Mouse (Mus musculus) G1E (cell line): ENCODE measurements around the gene Utp11. TPM values are rescaled to one million over a fixed set of nuclear protein-coding genes. Genes with fewer than 3 reads are reported as not detected.
"Not testable (repeated sequence)": the region's sequence is repeated elsewhere in the genome, so short reads cannot be mapped to it uniquely, and the experiment has no call there.

Experiments used
- ATAC-seq: 2 replicates; pipeline ENCODE4 v1.8.0; 2016; ENCODE audit warnings: mild to moderate bottlenecking; ENCODE audit not compliant: insufficient number of reproducible peaks, poor library complexity, low FRiP score, severe bottlenecking; ENCODE audit errors: extremely low read depth
- DNase-seq: peaks from one replicate; pipeline ENCODE4 v3.0.0; 2012; ENCODE audit warnings: low spot score
- H3K27me3 ChIP-seq: 2 replicates; pipeline ENCODE4 v1.6.1; 2012; ENCODE audit warnings: mild to moderate bottlenecking, low read length, inconsistent platforms; ENCODE audit not compliant: insufficient read depth
- H3K36me3 ChIP-seq: replicated peaks from 2 replicates; pipeline ENCODE3; 2012; ENCODE audit warnings: mild to moderate bottlenecking, inconsistent platforms
- H3K4me1 ChIP-seq: 2 replicates; pipeline ENCODE4 v1.6.1; 2012; ENCODE audit warnings: low read depth, low read length, inconsistent platforms, mixed read lengths; ENCODE audit not compliant: insufficient read depth
- H3K4me3 ChIP-seq: 2 replicates; pipeline ENCODE4 v1.5.1; 2012; ENCODE audit warnings: low read depth, mild to moderate bottlenecking, inconsistent platforms, low read length, moderate library complexity, mixed read lengths
- H3K9me3 ChIP-seq: replicated peaks from 2 replicates; pipeline ENCODE4 v1.6.1; 2012; ENCODE audit warnings: inconsistent platforms
- CTCF ChIP-seq: IDR thresholded peaks from 2 replicates; pipeline ENCODE4 v1.5.1; 2012; ENCODE audit warnings: low read depth, low read length, inconsistent platforms, mixed read lengths
- GATA1 ChIP-seq: IDR thresholded peaks from 2 replicates; pipeline ENCODE4 v1.6.1; 2012; ENCODE audit warnings: borderline replicate concordance, low read length, inconsistent platforms, mixed read lengths
- GATA2 ChIP-seq: IDR thresholded peaks from 2 replicates; pipeline ENCODE4 v1.6.1; 2012; ENCODE audit warnings: low read depth, low read length, inconsistent platforms, borderline replicate concordance
- POLR2AphosphoS5 ChIP-seq: IDR thresholded peaks from 2 replicates; pipeline ENCODE4 v1.6.1; 2012; ENCODE audit warnings: low read depth, low read length, inconsistent platforms; ENCODE audit not compliant: insufficient replicate concordance
- TAL1 ChIP-seq: conservative IDR thresholded peaks from 2 replicates; pipeline ENCODE4 v1.6.1; 2012; ENCODE audit warnings: low read depth, low read length, inconsistent platforms, mixed read lengths
- polyA plus RNA-seq: library from polyadenylated mRNA; stranded (reverse); fragments of >175 nt; gene quantifications from 2 replicates; pipeline ENCODE4 v1.2.3, GENCODE M21; 2012
- total RNA-seq, 2 experiments: library from RNA; stranded (forward) in 1 of 2; stranded (reverse) in 1 of 2; fragments of 200-1000 nt in 1 of 2; fragments of >200 nt in 1 of 2; fragmentation: Nextera tagmentation in 1 of 2; gene quantifications; 2 replicates each; pipeline ENCODE4 v1.2.3; 2014 to 2017

Gene Utp11
- total and polyA plus RNA-seq, 3 experiments = 16.7 to 94.3 (median 80.4) TPM

GRCm38 (mm10) chr4:124737486-124737885 lies 44.1 kb upstream of the Utp11 start:
- Histone ChIP-seq H3K9me3 (no peaks in the 10 kb centered on the region), H3K4me1 (peaks cover 29% of the 10 kb centered on the region), H3K27me3 (0 out of 2 replicates have a peak, but pooled peaks cover 3% of the 10 kb centered on the region), H3K4me3 (no peak overlapping the region), H3K36me3 (peaks cover 14% of the 10 kb centered on the region)
- ATAC-seq (no peak), DNase-seq (no peak)
- TF ChIP-seq TAL1 = no peak
- no peak for TF ChIP-seq POLR2AphosphoS5
- TF ChIP-seq CTCF = no peak
- TF ChIP-seq GATA2 = no peak
- TF ChIP-seq GATA1 = no peak

GRCm38 (mm10) chr4:124736952-124737351 lies 43.6 kb upstream of the Utp11 start:
- TF ChIP-seq GATA1 (no peak), TAL1 (no peak), CTCF (no peak)
- peaks cover 18% of the 10 kb centered on the region for H3K36me3 ChIP-seq
- DNase-seq (no peak), ATAC-seq (no peak)
- H3K27me3 ChIP-seq = 0 out of 2 replicates have a peak, but pooled peaks cover 3% of the 10 kb centered on the region
- H3K4me3 ChIP-seq = no peak overlapping the region
- peaks cover 24% of the 10 kb centered on the region for H3K4me1 ChIP-seq
- H3K9me3 ChIP-seq = no peaks in the 10 kb centered on the region

GRCm38 (mm10) chr4:124726121-124726520 lies 32.7 kb upstream of the Utp11 start:
- no peaks in the 10 kb centered on the region for H3K9me3 ChIP-seq
- peaks cover under 1% of the 10 kb centered on the region; the same call in 1 of the 2 replicates for H3K4me1 ChIP-seq
- H3K27me3 ChIP-seq = no peaks in the 10 kb centered on the region
- TF ChIP-seq POLR2AphosphoS5 (no peak), TAL1 (no peak), GATA1 (no peak)
- ATAC-seq (no peak), DNase-seq (no peak)
- H3K4me3 ChIP-seq = no peak overlapping the region
- H3K36me3 ChIP-seq = peaks cover 99% of the 10 kb centered on the region

GRCm38 (mm10) chr4:124719101-124719500 lies 25.7 kb upstream of the Utp11 start:
- Histone ChIP-seq H3K36me3 (peaks cover 84% of the 10 kb centered on the region), H3K4me3 (no peak overlapping the region), H3K9me3 (no peaks in the 10 kb centered on the region), H3K27me3 (no peaks in the 10 kb centered on the region), H3K4me1 (peaks cover 27% of the 10 kb centered on the region)
- DNase-seq (no peak), ATAC-seq (no peak)
- TF ChIP-seq CTCF (no peak), GATA1 (no peak), POLR2AphosphoS5 (no peak), GATA2 (no peak), TAL1 (no peak)

GRCm38 (mm10) chr4:124714545-124715481 lies 21.4 kb upstream of the Utp11 start, which contains the start of gene Sf3a3:
Sf3a3 (plus strand) TSS chr4:124714776.
- Histone ChIP-seq H3K27me3 (no peaks in the 10 kb centered on the region), H3K36me3 (peaks cover 47% of the 10 kb centered on the region), H3K4me1 (peaks cover 49% of the 10 kb centered on the region), H3K4me3 (peak within 1 kb of the TSS; percentile 90), H3K9me3 (no peaks in the 10 kb centered on the region)
- peak; percentile 93 for ATAC-seq
- DNase-seq = peak; percentile 90
- TF ChIP-seq GATA2 (no peak), CTCF (peak; percentile 43)

- H3K9me3 ChIP-seq, H3K27me3 ChIP-seq, DNase-seq, ATAC-seq, H3K4me3 ChIP-seq: not testable (repeated sequence)
- Histone ChIP-seq H3K36me3 (peaks cover 40% of the 10 kb centered on the region), H3K4me1 (peaks cover 54% of the 10 kb centered on the region)
Observed at GRCm38 (mm10) chr4:124713850-124714249, 20.4 kb upstream of the Utp11 start.

- Histone ChIP-seq H3K4me3 (no peak overlapping the region), H3K27me3 (no peaks in the 10 kb centered on the region), H3K4me1 (peaks cover 62% of the 10 kb centered on the region), H3K36me3 (peaks cover 34% of the 10 kb centered on the region), H3K9me3 (no peaks in the 10 kb centered on the region)
- DNase-seq (no peak), ATAC-seq (no peak)
- TF ChIP-seq GATA2 (no peak), GATA1 (no peak), TAL1 (no peak), CTCF (no peak), POLR2AphosphoS5 (no peak)
Observed at GRCm38 (mm10) chr4:124712618-124713017, 19.2 kb upstream of the Utp11 start.
